9 mouse cellular contexts compared by ENCODE assay signal in the genomic region with DNA sequence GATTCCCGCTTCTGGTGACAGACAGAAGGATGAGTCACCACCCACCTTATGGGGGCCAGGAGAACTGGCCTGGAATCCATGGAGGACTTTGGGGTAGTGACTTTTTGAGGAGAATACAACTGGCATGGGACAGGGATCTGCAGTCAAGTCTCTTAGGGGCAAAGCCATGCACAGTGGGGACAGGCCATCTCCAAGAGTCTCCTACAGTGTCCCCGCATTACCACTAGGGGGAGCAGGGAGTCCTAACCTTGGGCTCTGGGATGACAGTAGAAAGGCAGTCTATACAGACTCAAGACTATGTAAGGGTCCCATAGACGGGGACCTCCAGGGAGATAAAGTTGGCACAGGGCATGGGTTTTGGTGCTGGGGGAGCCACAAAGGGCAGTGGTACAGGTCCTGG. TPM values are rescaled to one million over a fixed set of nuclear protein-coding genes. Genes with fewer than 3 reads are reported as not detected.
DNase-seq lines count a peak whose midpoint lies in the region; ATAC-seq and TF ChIP-seq lines count a peak whose summit lies in the region.
"Had no signal": no experiment of that assay in that cellular context is flagged by ENCODE, and none has a peak within 500 bp of the region (broad histone marks: within the 10 kb centered on the region; RNA-seq: fewer than 3 reads in every experiment).

No protein-coding gene starts in this region.

- no peaks in the 10 kb centered on the region for H3K9me3 ChIP-seq in limb, embryonic 10.5 days (replicated peaks)
- no peaks in the 10 kb centered on the region for H3K9me3 ChIP-seq in midbrain, embryonic 15.5 days
- H3K9me3 ChIP-seq: embryonic facial prominence, embryonic 12.5 days had no signal

- CTCF ChIA-PET in Patski (lab: Charles Lee), result interaction anchor here (0.8 to 3.2 kb wide), 12 partner anchors 8 to 374 kb away, joined by 3 to 21 read pairs (median 4); no protein-coding TSS in a partner anchor

- peak; percentile 25 for ATAC-seq in Patski
- peak; percentile 63 for ATAC-seq in inflammation-experienced regulatory T-cells, adult 6 months
- peak; percentile 70; the same call in 1 of the 2 replicates for ATAC-seq in midbrain, embryonic 15.5 days (replicated peaks)

- peak overlapping the region; percentile 91 for H3K27ac ChIP-seq in gastrocnemius, adult 2 months
- H3K27ac ChIP-seq in limb, embryonic 10.5 days, result no peak overlapping the region
- no peak overlapping the region for H3K27ac ChIP-seq in midbrain, embryonic 15.5 days
- H3K27ac ChIP-seq: embryonic facial prominence, embryonic 12.5 days had no signal

- no peaks in the 10 kb centered on the region for H3K36me3 ChIP-seq in limb, embryonic 10.5 days
- H3K36me3 ChIP-seq in midbrain, embryonic 15.5 days (replicated peaks), result no peaks in the 10 kb centered on the region
- H3K36me3 ChIP-seq: embryonic facial prominence, embryonic 12.5 days had no signal

- POLR2A ChIA-PET in Patski (lab: Charles Lee), result interaction anchor here (1.3 kb wide), 1 partner anchor 137 kb away, joined by 5 read pairs; no protein-coding TSS in a partner anchor

- no peak overlapping the region for H3K9ac ChIP-seq in midbrain, embryonic 15.5 days
- H3K9ac ChIP-seq: embryonic facial prominence, embryonic 12.5 days had no signal

- no peak overlapping the region for H3K4me3 ChIP-seq in gastrocnemius, adult 2 months
- no peak overlapping the region for H3K4me3 ChIP-seq in limb, embryonic 10.5 days
- no peak overlapping the region for H3K4me3 ChIP-seq in midbrain, embryonic 15.5 days
- H3K4me3 ChIP-seq: embryonic facial prominence, embryonic 12.5 days had no signal

- TF ChIP-seq CTCF in Patski (IDR thresholded peaks at IDR 0.05), result no peak
- peak; percentile 91 for TF ChIP-seq CTCF in gastrocnemius, adult 2 months (IDR thresholded peaks at IDR 0.05)

- no peak overlapping the region for H3K4me2 ChIP-seq in midbrain, embryonic 15.5 days
- H3K4me2 ChIP-seq: embryonic facial prominence, embryonic 12.5 days had no signal

- intact Hi-C loops in gastrocnemius, adult 2 months (cut with DNase I), result loop anchor here (1.0 to 5.0 kb wide), 2 partner anchors 33 to 135 kb away; no protein-coding TSS in a partner anchor

- 34% methylated on average over 3 of the region's 3 CpGs for WGBS in limb, embryonic 10.5 days
- whole genome bisulfite sequencing in midbrain, embryonic 15.5 days, result 36% methylated on average over 3 of the region's 3 CpGs

- H3K27me3 ChIP-seq in Patski, result no peaks in the 10 kb centered on the region
- peaks cover 59% of the 10 kb centered on the region for H3K27me3 ChIP-seq in limb, embryonic 10.5 days (ENCODE audit: low read depth, poor library complexity, severe bottlenecking)
- H3K27me3 ChIP-seq in midbrain, embryonic 15.5 days (replicated peaks), result peaks cover 39% of the 10 kb centered on the region

- in situ Hi-C loops in Patski (cut with MboI; ENCODE audit: low pct_unique_long_range_greater_than_20kb), result no loop called here

- peak; percentile 54 for DNase-seq in 3134 (ENCODE audit: extremely low read depth, insufficient read length, low spot score)
- DNase-seq in Patski (ENCODE audit: low read depth, low spot score), result no peak
- DNase-seq in cerebellum, postnatal 14 days, result peak; percentile 79 to 81
- DNase-seq in gastrocnemius, adult 2 months, result peak; percentile 73
- peak; percentile 75 for DNase-seq in limb, embryonic 10.5 days (ENCODE audit: low spot score)
- peak; percentile 66 to 82 for DNase-seq in spleen, postnatal 4 days (ENCODE audit: low spot score in 2 of 2)

- peaks cover 15% of the 10 kb centered on the region for H3K4me1 ChIP-seq in limb, embryonic 10.5 days
- peaks cover 10% of the 10 kb centered on the region for H3K4me1 ChIP-seq in midbrain, embryonic 15.5 days

RNA-seq across cellular contexts. Expression of a gene that starts 3.9 kb away (rescaled TPM):
- polyA plus RNA-seq in Patski (2021), result 27.2 TPM
- 10 to 100 TPM; 49.9 to 89.8 TPM for total RNA-seq in gastrocnemius, adult 2 months (2021)
- not detected for polyA plus RNA-seq in inflammation-experienced regulatory T-cells, adult 6 months (2017; shearing (Covaris generic))
- polyA plus RNA-seq in limb, embryonic 10.5 days (2016; fragmentation: Nextera tagmentation; extraction: Ambion mirVana), result 0.09 TPM in 1 of 2 replicates, not detected in the other
- polyA plus RNA-seq in midbrain, embryonic 15.5 days (2015; fragmentation: Nextera tagmentation; extraction: Ambion mirVana), result 0.09 and 0.10 TPM in 2 replicates

RNA-seq across cellular contexts. Expression of a gene that starts 19.3 kb away (rescaled TPM):
- 0.50 TPM for polyA plus RNA-seq in Patski (2021)
- total RNA-seq in gastrocnemius, adult 2 months (2021), result 1 to 10 TPM in 1 of 2 experiments, under 1 TPM in 1; 0.67 to 1.4 TPM
- polyA plus RNA-seq in inflammation-experienced regulatory T-cells, adult 6 months (2017; shearing (Covaris generic)), result not detected
- polyA plus RNA-seq in limb, embryonic 10.5 days (2016; fragmentation: Nextera tagmentation; extraction: Ambion mirVana), result 1.4 and 1.8 TPM in 2 replicates
- polyA plus RNA-seq in midbrain, embryonic 15.5 days (2015; fragmentation: Nextera tagmentation; extraction: Ambion mirVana), result 0.27 and 0.56 TPM in 2 replicates

RNA-seq across cellular contexts. Expression of a gene that starts 25.0 kb away (rescaled TPM):
- 0.14 TPM for polyA plus RNA-seq in Patski (2021)
- total RNA-seq in gastrocnemius, adult 2 months (2021), result not detected
- not detected for polyA plus RNA-seq in inflammation-experienced regulatory T-cells, adult 6 months (2017; shearing (Covaris generic))
- polyA plus RNA-seq in limb, embryonic 10.5 days (2016; fragmentation: Nextera tagmentation; extraction: Ambion mirVana), result not detected in 2 replicates
- polyA plus RNA-seq in midbrain, embryonic 15.5 days (2015; fragmentation: Nextera tagmentation; extraction: Ambion mirVana), result 0.08 and 0.13 TPM in 2 replicates

RNA-seq across cellular contexts. Expression of a gene that starts 48.8 kb away (rescaled TPM):
- 98.6 TPM for polyA plus RNA-seq in Patski (2021)
- 10 to 100 TPM in 1 of 2 experiments, 1 to 10 TPM in 1; 8.1 to 11.5 TPM for total RNA-seq in gastrocnemius, adult 2 months (2021)
- 10 to 100 TPM; 64.1 to 75.8 (median 73.6) TPM for polyA plus RNA-seq in inflammation-experienced regulatory T-cells, adult 6 months (2017; shearing (Covaris generic))
- polyA plus RNA-seq in limb, embryonic 10.5 days (2016; fragmentation: Nextera tagmentation; extraction: Ambion mirVana), result 13.4 and 14.1 TPM in 2 replicates
- 12.6 and 12.7 TPM in 2 replicates for polyA plus RNA-seq in midbrain, embryonic 15.5 days (2015; fragmentation: Nextera tagmentation; extraction: Ambion mirVana)

RNA-seq across cellular contexts. Expression of a gene that starts 51.7 kb away (rescaled TPM):
- 82.4 TPM for polyA plus RNA-seq in Patski (2021)
- total RNA-seq in gastrocnemius, adult 2 months (2021), result 10 to 100 TPM; 38.3 to 44.6 TPM
- polyA plus RNA-seq in inflammation-experienced regulatory T-cells, adult 6 months (2017; shearing (Covaris generic)), result 10 to 100 TPM; 30.1 to 46.9 (median 37.7) TPM
- 185 and 190 TPM in 2 replicates for polyA plus RNA-seq in limb, embryonic 10.5 days (2016; fragmentation: Nextera tagmentation; extraction: Ambion mirVana)
- polyA plus RNA-seq in midbrain, embryonic 15.5 days (2015; fragmentation: Nextera tagmentation; extraction: Ambion mirVana), result 150 and 152 TPM in 2 replicates

Comparison
In these comparisons a context has a peak if more than half of its experiments do, and no peak if none do; other contexts are left out.
1. RNA of a gene that starts 3.9 kb away (polyA plus RNA-seq): 27.2 TPM in Patski (single experiment); 0.09 to 0.10 TPM in midbrain, embryonic 15.5 days, 0.09 TPM in limb, embryonic 10.5 days and not detected in inflammation-experienced regulatory T-cells, adult 6 months; every median in the first group is over 10 times any median in the second.
2. Peak in every context shown above with its lines, with median percentiles within 50 percentile points of each other: ATAC-seq.